Comparison of ENCODE assay signal across 26 mouse cellular contexts in genomic region chr6:109176876-109177275, GRCm38 (mm10).
DNase-seq lines count a peak whose midpoint lies in the region; ATAC-seq and TF ChIP-seq lines count a peak whose summit lies in the region.
"Had no signal": no experiment of that assay in that cellular context is flagged by ENCODE, and none has a peak within 500 bp of the region (broad histone marks: within the 10 kb centered on the region; RNA-seq: fewer than 3 reads in every experiment).

No protein-coding gene starts in this region.

- peak; percentile 33 for DNase-seq in embryo, embryonic 10 days (ENCODE audit: low spot score)
- no peak for DNase-seq in embryo, embryonic 9.5 days (ENCODE audit: extremely low spot score)
- peak; percentile 1 for DNase-seq in Muller cell, postnatal 12 days (ENCODE audit: inconsistent ontology term)
- peak; percentile 29 for DNase-seq in embryonic facial prominence, embryonic 14.5 days (ENCODE audit: low spot score)
- DNase-seq in hindlimb bud, embryonic 11.5 days (ENCODE audit: extremely low spot score, low read depth, low spot score) = peak; percentile 6
- DNase-seq in yolk sac, embryonic 10.5 days (ENCODE audit: low spot score) = no peak
- no peak for DNase-seq in left cerebral cortex, adult 2 months (ENCODE audit: extremely low spot score in 1 of 2, low spot score in 2 of 2)
- no peak for DNase-seq in neural tube, embryonic 10.5 days (ENCODE audit: extremely low spot score, low spot score)
- DNase-seq: adrenal gland, adult 2 months; adrenal gland, postnatal 25 days; cerebellum, adult 18-20 months; cerebellum, postnatal 10 days; gastrocnemius, postnatal 10 days; heart, adult 18-20 months; heart, postnatal 14 days; kidney, adult 2 months had no signal

- H3K4me3 ChIP-seq in embryonic facial prominence, embryonic 14.5 days (ENCODE audit: low read depth, low read length) = no peak overlapping the region
- no peak overlapping the region for H3K4me3 ChIP-seq in left cerebral cortex, adult 2 months
- H3K4me3 ChIP-seq: embryonic facial prominence, embryonic 12.5 days; forebrain, embryonic 10.5 days; heart, embryonic 15.5 days; hindbrain, embryonic 10.5 days had no signal

- H3K27me3 ChIP-seq in embryonic facial prominence, embryonic 14.5 days (replicated peaks; ENCODE audit: control insufficient read depth, insufficient read depth, low read length) = no peaks in the 10 kb centered on the region
- H3K27me3 ChIP-seq: embryonic facial prominence, embryonic 12.5 days; heart, embryonic 15.5 days; Patski had no signal

- H3K27ac ChIP-seq in embryonic facial prominence, embryonic 14.5 days (replicated peaks; ENCODE audit: low read depth, low read length) = no peak overlapping the region
- no peak overlapping the region for H3K27ac ChIP-seq in left cerebral cortex, adult 2 months
- H3K27ac ChIP-seq: embryonic facial prominence, embryonic 12.5 days; forebrain, embryonic 10.5 days; heart, embryonic 15.5 days; hindbrain, embryonic 10.5 days; hindbrain, embryonic 14.5 days had no signal

- WGBS in embryonic facial prominence, embryonic 14.5 days = 35% methylated on average over 3 of the region's 3 CpGs

- H3K9me3 ChIP-seq in embryonic facial prominence, embryonic 14.5 days (ENCODE audit: control insufficient read depth, low read length) = no peaks in the 10 kb centered on the region
- H3K9me3 ChIP-seq: embryonic facial prominence, embryonic 12.5 days; forebrain, embryonic 10.5 days; heart, embryonic 15.5 days; hindbrain, embryonic 10.5 days had no signal

- H3K4me2 ChIP-seq in embryonic facial prominence, embryonic 14.5 days (ENCODE audit: low read depth, low read length) = no peak overlapping the region
- H3K4me2 ChIP-seq: embryonic facial prominence, embryonic 12.5 days; heart, embryonic 11.5 days; heart, embryonic 15.5 days; hindbrain, embryonic 14.5 days had no signal

- intact Hi-C loops in left cerebral cortex, adult 2 months (cut with DNase I) = no loop called here

- no peaks in the 10 kb centered on the region for H3K4me1 ChIP-seq in embryonic facial prominence, embryonic 14.5 days (ENCODE audit: control insufficient read depth, insufficient read depth, low read length)
- H3K4me1 ChIP-seq: embryonic facial prominence, embryonic 12.5 days; forebrain, embryonic 10.5 days; heart, embryonic 15.5 days; hindbrain, embryonic 10.5 days had no signal

- H3K9ac ChIP-seq in embryonic facial prominence, embryonic 14.5 days (ENCODE audit: low read depth, low read length) = no peak overlapping the region
- H3K9ac ChIP-seq: embryonic facial prominence, embryonic 12.5 days; heart, embryonic 15.5 days; hindbrain, embryonic 14.5 days had no signal

- H3K36me3 ChIP-seq in embryonic facial prominence, embryonic 14.5 days (ENCODE audit: control insufficient read depth, insufficient read depth, low read length) = no peaks in the 10 kb centered on the region
- H3K36me3 ChIP-seq: embryonic facial prominence, embryonic 12.5 days; forebrain, embryonic 10.5 days; G1E; heart, embryonic 15.5 days; hindbrain, embryonic 10.5 days had no signal

- ATAC-seq in embryonic facial prominence, embryonic 14.5 days (ENCODE audit: low read depth) = no peak
- ATAC-seq: forebrain, embryonic 14.5 days; intestine, embryonic 16.5 days; Patski had no signal

- TF ChIP-seq CTCF in left cerebral cortex, adult 2 months (IDR thresholded peaks at IDR 0.05) = no peak

Comparison
In these comparisons a context has a peak if more than half of its experiments do, and no peak if none do; other contexts are left out.
1. DNase-seq: peak in embryo, embryonic 10 days (single experiment), Muller cell, postnatal 12 days (single experiment), embryonic facial prominence, embryonic 14.5 days (single experiment) and hindlimb bud, embryonic 11.5 days (single experiment); none in embryo, embryonic 9.5 days (single experiment), yolk sac, embryonic 10.5 days (single experiment), left cerebral cortex, adult 2 months (0 of 2) and neural tube, embryonic 10.5 days (single experiment).